Mouse (Mus musculus) right cerebral cortex, postnatal 10 days (tissue): ENCODE measurements around the gene Sectm1a.
"Not testable (repeated sequence)": the region's sequence is repeated elsewhere in the genome, so short reads cannot be mapped to it uniquely, and the experiment has no call there.

Source experiments
- DNase-seq, 2 experiments: peaks; one replicate each; pipeline ENCODE4 v3.0.0; 2021; ENCODE audit warnings: low spot score in 2 of 2

Sectm1a gene

DNA sequence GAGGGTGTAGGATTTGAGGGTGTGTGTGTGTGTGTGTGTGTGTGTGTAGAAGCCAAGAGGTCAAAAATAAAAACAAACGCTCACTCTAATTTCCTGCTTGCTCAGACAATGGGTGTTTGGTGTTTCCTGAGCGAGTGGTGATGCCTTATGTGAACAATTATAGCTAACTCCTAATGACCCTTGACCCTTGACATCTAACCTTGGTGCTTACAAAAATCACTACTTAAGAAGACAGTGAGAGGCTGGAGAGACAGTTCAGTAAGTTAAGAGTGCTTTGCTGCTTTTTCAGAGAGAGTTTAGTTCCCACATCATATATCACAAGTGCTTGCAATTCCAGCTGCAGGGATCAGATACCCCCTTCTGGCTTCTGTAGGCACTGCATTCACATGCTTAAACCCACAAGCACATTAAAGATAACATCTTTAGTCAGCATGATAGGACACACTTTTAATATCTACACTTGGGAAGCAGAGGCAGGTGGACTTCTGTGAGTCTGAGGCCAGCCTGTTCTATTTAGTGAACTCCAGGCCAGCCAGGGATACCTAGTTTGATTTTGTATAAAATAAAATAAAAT, 33.1 kb downstream of the Sectm1a start:
- peak in 1 of 2 experiments; percentile 33 for DNase-seq

DNA sequence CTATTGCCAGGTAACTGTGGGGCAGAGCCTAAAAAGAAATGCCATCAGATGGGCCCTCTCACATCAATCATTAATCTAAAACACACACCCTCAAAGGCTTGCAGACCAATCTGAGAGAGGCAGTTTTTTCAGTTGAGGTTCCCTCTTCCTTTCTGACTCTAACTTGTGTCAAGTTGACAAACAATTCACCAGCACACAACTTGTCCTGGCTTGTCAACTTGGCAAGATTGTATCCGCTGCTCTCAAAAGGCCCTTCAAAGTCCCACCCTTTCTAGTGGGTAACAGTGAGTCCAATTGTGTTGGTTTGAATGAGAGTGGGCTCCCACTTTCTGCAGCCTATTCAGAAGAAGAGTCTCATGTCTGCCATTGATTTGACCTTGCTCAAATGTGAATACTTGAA, 35.7 kb downstream of the Sectm1a start:
- no peak for DNase-seq

DNA sequence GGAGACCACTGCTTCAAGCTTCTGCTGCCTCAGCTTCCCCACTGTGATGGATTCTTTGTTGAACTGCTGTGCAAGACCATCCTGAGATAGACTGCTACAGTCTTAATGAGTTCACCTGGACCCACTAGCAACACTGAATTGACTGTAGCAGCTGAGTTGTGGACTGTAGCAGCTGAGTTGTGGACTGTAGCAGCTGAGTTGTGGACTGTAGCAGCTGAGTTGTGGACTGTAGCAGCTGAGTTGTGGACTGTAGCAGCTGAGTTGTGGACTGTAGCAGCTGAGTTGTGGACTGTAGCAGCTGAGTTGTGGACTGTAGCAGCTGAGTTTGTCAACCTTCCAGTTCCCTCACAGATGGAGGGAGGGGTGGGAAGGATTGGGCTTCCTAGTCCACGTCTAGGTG, 38.0 kb downstream of the Sectm1a start:
- not testable (repeated sequence) for DNase-seq

DNA sequence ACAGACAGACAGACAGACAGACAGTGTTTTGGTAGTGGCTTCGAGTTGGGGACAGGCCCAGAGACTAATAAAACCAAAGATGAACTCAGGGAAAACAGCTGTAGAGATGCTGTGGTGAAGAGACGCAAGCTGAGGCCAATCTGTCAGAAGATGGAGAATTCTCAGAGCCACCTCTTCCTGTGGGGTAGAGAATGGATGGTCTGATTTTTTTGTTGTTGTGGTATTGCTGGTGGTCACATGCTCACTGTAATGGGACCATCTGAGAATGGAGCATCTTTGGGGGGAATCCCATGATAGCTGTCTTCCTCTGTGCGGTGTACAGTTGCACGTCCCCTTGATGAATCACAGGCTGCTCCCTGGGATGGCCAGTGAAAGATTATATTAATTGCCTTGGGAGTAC, 38.5 kb downstream of the Sectm1a start:
- no peak for DNase-seq

DNA sequence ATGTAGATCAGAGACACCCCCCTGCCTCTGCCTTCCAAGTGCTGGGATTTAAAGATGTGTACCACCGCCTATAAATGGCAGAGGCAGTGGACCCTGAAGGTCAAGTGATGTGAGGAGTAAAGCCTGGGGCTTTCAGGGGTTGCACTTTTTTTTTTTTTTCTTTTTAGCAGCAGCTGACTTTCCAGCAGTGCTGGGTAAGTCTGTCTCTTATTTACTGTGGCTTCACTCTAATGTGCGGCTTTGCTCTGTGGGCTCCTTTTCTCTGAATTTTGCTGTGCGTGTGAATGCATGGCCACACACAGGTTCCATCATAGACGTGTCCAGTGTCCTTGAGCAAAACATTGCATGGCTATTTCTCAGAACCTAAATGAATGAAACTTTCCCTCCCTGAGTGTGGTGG, 39.4 kb downstream of the Sectm1a start:
- no peak for DNase-seq

DNA sequence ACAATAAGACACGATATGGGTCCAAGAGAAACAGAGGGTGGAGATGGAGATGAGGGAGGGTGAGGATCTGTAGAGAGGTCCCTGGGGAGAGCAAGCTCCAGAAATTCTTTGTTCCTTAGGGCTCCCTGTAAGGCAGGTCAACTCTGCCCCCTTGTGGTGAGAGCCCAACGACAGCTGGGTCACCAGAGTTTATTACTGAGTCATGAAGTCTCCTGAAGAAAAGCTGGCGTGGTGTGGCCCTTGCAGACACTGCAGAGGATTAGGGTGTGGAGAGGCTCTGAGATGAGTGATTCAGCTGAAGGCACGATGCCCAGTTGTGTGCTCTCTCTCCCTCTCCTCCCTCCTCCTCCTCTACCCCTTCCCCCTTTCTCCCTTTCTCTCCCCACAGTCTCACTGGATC, 39.8 kb downstream of the Sectm1a start:
- DNase-seq: peak; percentile 67 to 83

DNA sequence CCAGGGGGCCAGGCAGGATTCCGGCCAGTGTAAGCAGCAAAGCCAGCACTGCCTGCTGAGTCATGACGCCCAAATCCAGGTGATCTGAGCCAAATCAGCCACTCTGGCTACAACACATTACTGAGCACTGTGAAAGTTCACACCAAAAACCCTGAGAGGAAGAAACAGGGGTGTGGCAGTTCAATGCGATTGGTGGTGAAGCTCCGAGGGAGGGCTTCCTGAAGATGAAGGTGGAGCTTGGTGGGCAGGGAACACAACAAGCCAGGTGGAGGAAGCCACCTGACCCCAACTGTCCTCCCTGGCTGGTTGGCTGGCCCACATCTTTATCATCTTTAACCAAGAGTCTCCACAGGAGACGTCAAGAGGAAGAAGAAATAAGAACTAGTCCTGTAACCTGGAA, 41.7 kb downstream of the Sectm1a start, which contains the start of gene Cd7:
Cd7 (minus strand) TSS at position 117 of the 400 bp plus-strand sequence.
- DNase-seq: no peak

DNA sequence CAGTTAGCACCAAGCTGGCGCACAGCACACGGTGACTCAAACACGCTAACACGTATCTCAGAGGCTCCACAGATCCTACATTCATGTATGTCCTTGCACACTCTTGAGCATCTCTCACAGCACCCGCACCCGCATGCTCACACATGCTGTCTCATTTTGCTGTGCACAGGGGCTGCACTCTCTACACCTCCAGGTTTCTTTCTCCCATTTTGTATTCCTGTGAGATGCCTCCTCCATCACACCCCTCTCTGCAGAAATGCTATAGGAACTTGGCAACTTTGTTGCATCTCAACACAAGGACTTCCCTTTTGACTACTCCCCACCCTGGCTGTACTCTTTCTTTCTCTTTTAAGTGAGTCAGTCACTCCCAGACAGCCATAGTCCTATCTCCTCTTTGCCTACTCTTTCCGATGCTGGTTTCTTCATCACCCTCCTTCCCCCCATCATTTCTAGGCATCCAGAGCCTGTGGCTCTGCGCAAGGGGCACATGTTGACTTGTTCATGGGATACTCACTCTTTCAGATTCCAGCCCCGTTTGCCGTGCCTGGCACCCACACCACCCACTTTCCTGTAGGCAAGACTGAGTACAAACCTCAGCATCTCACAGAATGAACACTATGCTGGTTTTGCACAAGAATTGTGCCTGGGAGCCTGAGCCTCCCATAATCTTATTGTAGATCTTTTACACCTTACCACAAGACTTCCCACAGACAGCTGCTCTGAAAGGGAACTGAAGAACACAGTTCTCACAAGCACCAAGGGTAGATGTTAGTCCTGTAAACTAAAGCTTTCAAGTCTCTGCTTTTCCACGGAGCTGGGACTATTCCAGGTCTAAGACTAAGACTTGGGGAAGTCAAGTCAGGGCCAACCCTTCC, 42.4 kb downstream of the Sectm1a start:
- DNase-seq: no peak

DNA sequence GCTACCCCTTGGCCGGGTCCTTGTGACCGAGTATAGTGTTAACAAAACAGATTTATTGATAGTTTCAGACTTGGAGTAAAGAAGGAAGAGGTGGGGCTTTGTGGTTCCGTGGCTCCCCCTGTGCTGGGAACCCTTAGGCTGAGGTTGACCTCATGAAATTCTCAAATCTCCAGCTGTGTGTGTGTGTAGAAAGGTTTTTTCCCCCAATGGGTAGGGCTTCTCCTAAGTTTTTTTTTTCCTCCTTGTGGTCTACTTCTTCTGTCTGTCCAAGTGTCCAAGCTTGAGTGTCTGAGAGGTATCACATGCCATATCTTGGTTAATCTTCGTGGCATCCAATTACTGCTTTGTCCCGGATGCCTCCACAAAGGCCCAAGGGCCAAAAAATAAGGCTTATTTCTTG, 47.9 kb downstream of the Sectm1a start:
- no peak for DNase-seq

DNA sequence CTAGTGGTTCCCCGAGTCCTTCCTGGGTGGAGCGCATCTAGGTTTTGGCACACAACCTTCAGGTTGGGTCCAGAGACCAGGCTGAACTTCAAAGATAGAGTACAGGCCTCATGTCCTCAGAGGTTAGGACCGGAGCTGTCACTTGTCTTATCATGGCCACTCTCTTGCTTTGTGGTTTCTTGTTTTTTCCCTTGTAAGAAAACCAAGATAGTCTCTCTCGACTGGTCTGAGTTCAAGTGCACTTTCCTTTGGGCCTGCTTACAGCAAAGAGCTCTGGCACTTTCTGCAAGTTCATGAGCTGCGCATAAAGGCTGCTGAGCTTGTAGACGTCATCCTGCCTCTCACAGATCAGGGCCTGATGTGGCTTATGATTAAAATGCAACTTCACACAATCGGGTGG, 53.8 kb downstream of the Sectm1a start:
- no peak for DNase-seq

DNA sequence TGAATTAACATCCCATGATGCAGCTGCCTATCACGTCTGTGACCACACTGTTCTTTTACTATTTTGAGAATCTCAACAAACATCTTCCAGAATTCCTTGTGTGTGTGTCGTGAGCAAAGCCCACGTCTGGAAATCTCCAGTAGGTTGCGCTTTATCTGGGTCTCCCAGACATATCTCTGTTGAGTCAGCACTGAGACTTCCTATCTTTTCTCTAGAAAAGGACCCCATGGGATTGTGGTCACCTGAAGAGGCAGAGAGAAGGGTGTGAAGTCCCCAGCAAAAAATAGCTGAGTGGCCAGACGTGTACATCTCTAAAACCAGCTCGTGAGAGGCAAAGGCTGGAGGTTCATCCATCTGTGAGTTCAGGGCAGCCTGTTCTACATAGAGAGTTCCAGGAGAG, 56.9 kb downstream of the Sectm1a start:
- DNase-seq: no peak

DNA sequence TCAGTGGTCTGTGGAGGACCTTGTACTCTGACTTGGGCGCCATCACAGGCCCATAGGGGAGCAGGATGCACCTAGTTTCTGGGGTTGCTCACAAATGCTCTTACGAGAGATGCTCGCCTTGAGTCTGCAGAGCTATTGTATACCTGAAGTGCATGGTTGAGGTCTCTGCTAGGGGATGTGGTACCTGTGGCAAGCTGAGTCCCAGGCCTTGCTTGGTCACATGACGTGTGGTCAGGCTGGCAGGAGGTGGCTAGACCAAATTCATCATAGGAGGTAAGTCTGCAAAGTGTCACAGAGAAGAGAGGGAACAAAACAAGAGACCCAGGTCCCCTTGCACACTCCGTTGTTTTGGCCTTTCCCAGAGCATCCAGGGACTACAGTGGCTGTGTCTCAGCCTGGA, 61.5 kb downstream of the Sectm1a start:
- DNase-seq: no peak

DNA sequence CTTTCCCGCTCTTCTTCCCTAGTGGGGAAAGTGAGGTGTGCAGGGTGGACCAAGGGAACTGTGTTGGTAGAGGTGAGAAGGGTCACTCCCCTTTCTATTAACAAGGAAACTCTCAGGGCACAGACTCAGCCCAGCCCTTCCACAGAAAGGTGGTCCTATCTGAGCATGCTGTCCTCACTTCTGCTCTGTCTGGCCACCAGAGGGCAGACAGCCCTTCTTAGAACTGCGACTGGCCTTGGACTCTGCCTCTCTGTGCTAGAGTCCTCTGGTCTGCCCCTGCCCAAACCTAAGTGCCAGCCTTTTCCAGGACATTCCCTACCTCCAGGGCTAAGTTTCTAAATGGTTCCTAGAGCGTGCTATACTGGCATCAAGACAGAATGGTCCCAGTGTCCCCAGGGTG, 63.3 kb downstream of the Sectm1a start:
- DNase-seq: peak; percentile 68 to 80
